Mouse (Mus musculus) embryonic facial prominence, embryonic 14.5 days (tissue): Measurements from ENCODE around the gene Foxj3. TPM values are rescaled to one million over a fixed set of nuclear protein-coding genes. Genes with fewer than 3 reads are reported as not detected.

Experiments
- ATAC-seq: fragments of 200-750 bp; cut with Nextera tagmentation; 2 replicates; pipeline ENCODE4 v1.8.0; 2017; ENCODE audit warnings: low read depth, moderate number of reproducible peaks, moderate TSS enrichment
- DNase-seq: peaks from one replicate; pipeline ENCODE4 v3.0.0-alpha.2; 2015; ENCODE audit warnings: low spot score
- H3K27ac ChIP-seq: fragments of 300-500 bp; sonication (generic); replicated peaks from 2 replicates; pipeline ENCODE4 v1.5.1; 2014; ENCODE audit warnings: low read depth, mild to moderate bottlenecking, low read length, moderate library complexity
- H3K27me3 ChIP-seq: fragments of 300-500 bp; sonication (generic); replicated peaks from 2 replicates; pipeline ENCODE4 v1.6.1; 2014; ENCODE audit warnings: low read length; ENCODE audit not compliant: control insufficient read depth, insufficient read depth
- H3K36me3 ChIP-seq: fragments of 300-500 bp; sonication (generic); 2 replicates; pipeline ENCODE4 v1.6.1; 2014; ENCODE audit warnings: low read length, mixed read lengths; ENCODE audit not compliant: control insufficient read depth, insufficient read depth
- H3K4me1 ChIP-seq: fragments of 300-500 bp; sonication (generic); 2 replicates; pipeline ENCODE4 v1.6.1; 2014; ENCODE audit warnings: antibody characterized with exemption, low read length; ENCODE audit not compliant: control insufficient read depth, insufficient read depth
- H3K4me2 ChIP-seq: fragments of 300-500 bp; sonication (generic); 2 replicates; pipeline ENCODE4 v1.6.1; 2014; ENCODE audit warnings: low read depth, mild to moderate bottlenecking, low read length, moderate library complexity, mixed read lengths
- H3K4me3 ChIP-seq: fragments of 300-500 bp; sonication (generic); 2 replicates; pipeline ENCODE4 v1.5.1; 2014; ENCODE audit warnings: low read depth, mild to moderate bottlenecking, low read length
- H3K9ac ChIP-seq: fragments of 300-500 bp; sonication (generic); 2 replicates; pipeline ENCODE4 v1.6.1; 2014; ENCODE audit warnings: low read depth, mild to moderate bottlenecking, low read length, moderate library complexity, mixed read lengths
- H3K9me3 ChIP-seq: fragments of 300-500 bp; sonication (generic); 2 replicates; pipeline ENCODE4 v1.6.1; 2016; ENCODE audit warnings: low read length; ENCODE audit not compliant: control insufficient read depth
- WGBS: fragments of 180-500 bp; shearing (Covaris S2); extraction: QIAGEN DNeasy Blood & Tissue Kit; methylation state at CpG from one replicate; pipeline ENCODE4 v1.1.7; 2014; 5-methylcytosine and 5-hydroxymethylcytosine counted together
- polyA plus RNA-seq: library from polyadenylated mRNA; unstranded; fragments of >200 nt; fragmentation: Nextera tagmentation; extraction: Ambion mirVana; gene quantifications from 2 replicates; pipeline ENCODE4 v1.2.1, GENCODE M21; 2014

Foxj3 gene
- polyA plus RNA-seq, 1 experiment from 2014 or later = 25.1 TPM

- no peak for DNase-seq
These were observed 98.3 kb downstream of the Foxj3 start for GRCm38 (mm10) chr4:119634908-119635660.

GRCm38 (mm10) chr4:119635686-119636085 is 98.9 kb downstream of the Foxj3 start:
- ATAC-seq = no peak
- Histone ChIP-seq H3K9me3 (no peaks in the 10 kb centered on the region), H3K4me2 (no peak overlapping the region), H3K4me3 (no peak overlapping the region), H3K27me3 (no peaks in the 10 kb centered on the region), H3K27ac (no peak overlapping the region), H3K9ac (no peak overlapping the region), H3K36me3 (0 out of 2 replicates have a peak, but pooled peaks cover 2% of the 10 kb centered on the region), H3K4me1 (no peaks in the 10 kb centered on the region)
- no peak for DNase-seq
- 77% methylated on average over 8 of the region's 8 CpGs for WGBS

More at GRCm38 (mm10) chr4:119634908-119635660, 98.3 kb downstream of the Foxj3 start:
- no peaks in the 10 kb centered on the region for H3K27me3 ChIP-seq
- whole genome bisulfite sequencing = 58% methylated on average over 6 of the region's 6 CpGs
- no peak overlapping the region for H3K4me3 ChIP-seq
- ATAC-seq = no peak
- no peak overlapping the region for H3K9ac ChIP-seq
- H3K4me2 ChIP-seq = no peak overlapping the region
- peaks cover 8% of the 10 kb centered on the region; the same call in 1 of the 2 replicates for H3K36me3 ChIP-seq
- H3K4me1 ChIP-seq = no peaks in the 10 kb centered on the region
- no peak overlapping the region for H3K27ac ChIP-seq
- H3K9me3 ChIP-seq = no peaks in the 10 kb centered on the region

- H3K9ac ChIP-seq = no peak overlapping the region
- H3K9me3 ChIP-seq = no peaks in the 10 kb centered on the region
- H3K4me2 ChIP-seq = no peak overlapping the region
- ATAC-seq = no peak
- H3K36me3 ChIP-seq = no peaks in the 10 kb centered on the region
- DNase-seq = no peak
- H3K27ac ChIP-seq = no peak overlapping the region
- H3K4me1 ChIP-seq = no peaks in the 10 kb centered on the region
- no peaks in the 10 kb centered on the region for H3K27me3 ChIP-seq
- WGBS = 86% methylated on average over 7 of the region's 7 CpGs
- H3K4me3 ChIP-seq = no peak overlapping the region
These were observed 99.9 kb downstream of the Foxj3 start for GRCm38 (mm10) chr4:119636731-119637130.

- Histone ChIP-seq H3K9me3 (no peaks in the 10 kb centered on the region), H3K27me3 (no peaks in the 10 kb centered on the region), H3K4me2 (no peak within 1 kb of the TSS), H3K4me1 (no peaks in the 10 kb centered on the region), H3K9ac (no peak within 1 kb of the TSS), H3K36me3 (no peaks in the 10 kb centered on the region), H3K27ac (no peak within 1 kb of the TSS), H3K4me3 (no peak within 1 kb of the TSS)
- DNase-seq (no peak), ATAC-seq (no peak)
- 86% methylated on average over 4 of the region's 4 CpGs for WGBS
These were observed 100.5 kb downstream of the Foxj3 start, which contains the start of gene Guca2a for GRCm38 (mm10) chr4:119637176-119637845. TSS of gene Guca2a (plus strand) at chr4:119637704.

- 81% methylated on average over 6 of the region's 6 CpGs for WGBS
- DNase-seq = no peak
- no peak overlapping the region for H3K4me3 ChIP-seq
- no peak overlapping the region for H3K4me2 ChIP-seq
- H3K36me3 ChIP-seq = no peaks in the 10 kb centered on the region
- H3K27me3 ChIP-seq = no peaks in the 10 kb centered on the region
- no peak overlapping the region for H3K9ac ChIP-seq
- H3K4me1 ChIP-seq = no peaks in the 10 kb centered on the region
- no peak for ATAC-seq
- no peak overlapping the region for H3K27ac ChIP-seq
- H3K9me3 ChIP-seq = no peaks in the 10 kb centered on the region
These were observed 101.1 kb downstream of the Foxj3 start for GRCm38 (mm10) chr4:119637946-119638345.

GRCm38 (mm10) chr4:119638656-119639055 is 101.9 kb downstream of the Foxj3 start:
- H3K4me1 ChIP-seq = no peaks in the 10 kb centered on the region
- no peaks in the 10 kb centered on the region for H3K36me3 ChIP-seq
- no peak overlapping the region for H3K9ac ChIP-seq
- no peak overlapping the region for H3K27ac ChIP-seq
- H3K4me3 ChIP-seq = no peak overlapping the region
- WGBS = 46% methylated on average over 11 of the region's 11 CpGs
- H3K9me3 ChIP-seq = no peaks in the 10 kb centered on the region
- DNase-seq = no peak
- ATAC-seq = no peak
- no peak overlapping the region for H3K4me2 ChIP-seq
- H3K27me3 ChIP-seq = no peaks in the 10 kb centered on the region

GRCm38 (mm10) chr4:119642666-119643065 is 105.9 kb downstream of the Foxj3 start:
- no peak overlapping the region for H3K27ac ChIP-seq
- no peaks in the 10 kb centered on the region for H3K9me3 ChIP-seq
- no peaks in the 10 kb centered on the region for H3K4me1 ChIP-seq
- no peak overlapping the region for H3K9ac ChIP-seq
- H3K27me3 ChIP-seq = no peaks in the 10 kb centered on the region
- WGBS = 84% methylated on average over 4 of the region's 4 CpGs
- no peak for ATAC-seq
- H3K4me3 ChIP-seq = no peak overlapping the region
- no peak overlapping the region for H3K4me2 ChIP-seq
- no peak for DNase-seq
- no peaks in the 10 kb centered on the region for H3K36me3 ChIP-seq

- no peak for ATAC-seq
- Histone ChIP-seq H3K4me1 (no peaks in the 10 kb centered on the region), H3K4me2 (no peak overlapping the region), H3K36me3 (no peaks in the 10 kb centered on the region), H3K27me3 (no peaks in the 10 kb centered on the region), H3K4me3 (no peak overlapping the region), H3K27ac (no peak overlapping the region), H3K9me3 (peaks cover 10% of the 10 kb centered on the region), H3K9ac (no peak overlapping the region)
- no peak for DNase-seq
- WGBS = 78% methylated on average over 1 of the region's 1 CpGs
These were observed 120.2 kb downstream of the Foxj3 start for GRCm38 (mm10) chr4:119657011-119657410.
